Mouse (Mus musculus) retina, postnatal 7 days (tissue): ENCODE results near the gene Olfr71.
A peak's percentile ranks its signal among the peaks of the same experiment; 100 is the strongest.

Source experiments
- DNase-seq: peaks from one replicate; pipeline ENCODE4 v3.0.0-alpha.2; 2012; ENCODE audit warnings: low read depth, low spot score

The Olfr71 gene

DNA sequence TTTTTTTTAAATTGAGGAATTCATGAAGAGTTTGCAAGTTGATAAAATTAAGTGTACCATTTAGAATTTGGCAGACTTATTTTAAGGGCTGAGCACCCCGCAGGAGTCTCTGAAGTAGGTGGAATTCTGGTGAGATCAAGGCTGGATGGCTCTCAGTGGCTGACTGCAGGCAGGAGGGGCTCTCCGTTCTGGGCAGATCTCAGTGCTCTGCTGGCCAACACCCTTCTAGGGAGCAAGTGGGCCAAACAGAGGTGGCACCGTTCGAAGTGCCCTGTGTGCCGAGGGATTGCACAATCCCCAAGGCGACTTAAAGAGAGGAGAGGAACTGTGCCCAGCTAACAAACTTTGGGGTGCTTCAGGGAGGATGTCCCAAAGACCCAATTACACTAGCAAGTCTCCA lies at the start of gene Olfr71:
Gene Olfr71 (minus strand): TSS at position 387 of the 400 bp plus-strand sequence.
- no peak for DNase-seq

GRCm38 (mm10) chr4:43757213-43757612 lies 47.2 kb upstream of the Olfr71 start:
- DNase-seq: no peak

GRCm38 (mm10) chr4:43745187-43745586 lies 35.1 kb upstream of the Olfr71 start:
- peak; percentile 28 for DNase-seq

DNA sequence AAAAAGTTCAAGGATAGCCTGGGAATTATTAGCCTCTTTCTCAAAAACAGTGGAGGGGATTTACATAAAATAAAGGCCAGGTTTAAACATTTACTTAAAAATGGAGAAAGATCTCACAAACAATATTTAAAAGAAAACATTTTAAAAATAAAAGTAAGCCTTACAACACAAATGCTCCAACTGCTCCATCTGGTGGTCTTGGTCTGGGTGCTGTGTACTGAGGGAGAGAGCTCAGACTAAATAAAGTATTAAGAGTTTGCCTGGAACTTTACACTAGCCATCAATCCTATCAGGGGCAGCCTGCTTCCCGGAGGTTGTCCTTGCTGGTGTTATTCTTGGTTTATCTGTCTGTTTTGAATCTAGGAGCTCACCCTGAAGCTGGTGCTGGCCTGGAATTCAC lies 33.0 kb upstream of the Olfr71 start:
- DNase-seq: no peak

DNA sequence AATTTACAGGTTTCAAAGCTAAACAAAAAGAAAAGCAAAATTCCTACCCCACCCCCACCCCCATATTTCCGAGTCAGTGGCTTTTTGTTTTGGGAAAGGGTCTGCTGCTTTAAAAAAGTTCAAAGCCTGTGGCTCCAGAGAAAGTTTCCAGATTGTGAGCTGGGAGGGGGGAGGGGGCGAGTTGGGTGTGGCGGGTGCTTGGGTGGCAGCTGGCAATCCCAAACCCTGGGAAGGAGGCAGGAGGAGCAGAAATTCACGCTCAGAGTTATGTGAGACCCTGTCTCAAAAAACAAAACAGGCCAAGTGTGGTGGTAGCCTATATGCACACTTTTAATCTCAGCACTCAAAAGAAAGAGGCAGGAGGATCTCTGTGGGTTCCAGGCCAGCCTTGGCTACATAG lies 32.6 kb upstream of the Olfr71 start:
- DNase-seq: no peak

DNA sequence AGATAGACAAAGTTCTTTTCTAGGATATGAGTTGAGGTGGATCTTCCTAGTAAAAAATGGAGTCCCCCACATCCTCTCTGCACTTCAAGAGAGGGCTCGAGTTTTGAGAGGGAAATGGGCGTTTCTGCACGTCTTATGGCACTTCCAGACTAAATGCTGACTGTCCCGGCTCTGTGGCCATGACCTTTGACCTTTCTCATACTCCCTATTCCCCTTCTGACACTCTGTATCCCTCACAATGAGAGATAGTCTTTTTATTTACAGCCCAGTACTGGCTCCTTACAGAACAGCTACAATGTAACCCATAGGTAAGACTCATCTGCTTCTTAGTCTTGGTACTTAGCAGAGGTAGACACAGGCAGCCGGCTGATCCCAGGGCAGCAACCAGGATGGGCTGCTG lies 31.5 kb upstream of the Olfr71 start:
- DNase-seq: no peak

- DNase-seq: no peak
These were observed 29.1 kb upstream of the Olfr71 start for GRCm38 (mm10) chr4:43738989-43739674.

- DNase-seq: no peak
These were observed 27.1 kb upstream of the Olfr71 start for GRCm38 (mm10) chr4:43737144-43737543.

GRCm38 (mm10) chr4:43733186-43733585 lies 23.1 kb upstream of the Olfr71 start:
- DNase-seq: no peak

GRCm38 (mm10) chr4:43732171-43732570 lies 22.1 kb upstream of the Olfr71 start:
- no peak for DNase-seq

DNA sequence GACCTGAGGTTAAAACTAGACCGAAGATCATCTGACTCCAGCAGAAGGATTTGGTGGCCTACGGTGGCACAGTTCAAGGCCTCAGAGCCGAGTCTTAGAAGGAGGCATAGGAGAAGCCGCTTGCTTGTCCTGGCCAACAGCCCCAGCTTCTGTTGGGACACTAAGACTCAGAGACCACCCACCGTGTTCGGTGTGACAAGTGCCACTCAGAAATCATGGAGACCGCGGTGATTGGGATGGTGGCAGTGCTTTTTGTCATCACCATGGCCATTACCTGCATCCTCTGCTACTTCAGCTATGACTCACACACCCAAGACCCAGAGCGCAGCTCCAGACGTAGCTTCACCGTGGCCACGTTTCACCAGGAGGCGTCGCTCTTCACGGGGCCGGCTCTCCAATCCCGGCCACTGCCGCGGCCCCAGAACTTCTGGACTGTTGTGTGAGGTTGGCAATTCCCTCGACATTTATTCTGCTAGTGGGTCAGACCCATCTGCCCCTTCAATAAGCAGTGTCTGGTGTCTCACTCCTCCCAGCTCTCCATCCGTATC lies 20.8 kb upstream of the Olfr71 start:
- DNase-seq: no peak

- no peak for DNase-seq
These were observed 19.9 kb upstream of the Olfr71 start, which contains the start of gene Spaar for GRCm38 (mm10) chr4:43729794-43730550. TSS of gene Spaar (plus strand) at chr4:43730034.

- no peak for DNase-seq
These were observed 19.1 kb upstream of the Olfr71 start for GRCm38 (mm10) chr4:43729126-43729525.

GRCm38 (mm10) chr4:43728576-43728954 lies 18.5 kb upstream of the Olfr71 start:
- no peak for DNase-seq

DNA sequence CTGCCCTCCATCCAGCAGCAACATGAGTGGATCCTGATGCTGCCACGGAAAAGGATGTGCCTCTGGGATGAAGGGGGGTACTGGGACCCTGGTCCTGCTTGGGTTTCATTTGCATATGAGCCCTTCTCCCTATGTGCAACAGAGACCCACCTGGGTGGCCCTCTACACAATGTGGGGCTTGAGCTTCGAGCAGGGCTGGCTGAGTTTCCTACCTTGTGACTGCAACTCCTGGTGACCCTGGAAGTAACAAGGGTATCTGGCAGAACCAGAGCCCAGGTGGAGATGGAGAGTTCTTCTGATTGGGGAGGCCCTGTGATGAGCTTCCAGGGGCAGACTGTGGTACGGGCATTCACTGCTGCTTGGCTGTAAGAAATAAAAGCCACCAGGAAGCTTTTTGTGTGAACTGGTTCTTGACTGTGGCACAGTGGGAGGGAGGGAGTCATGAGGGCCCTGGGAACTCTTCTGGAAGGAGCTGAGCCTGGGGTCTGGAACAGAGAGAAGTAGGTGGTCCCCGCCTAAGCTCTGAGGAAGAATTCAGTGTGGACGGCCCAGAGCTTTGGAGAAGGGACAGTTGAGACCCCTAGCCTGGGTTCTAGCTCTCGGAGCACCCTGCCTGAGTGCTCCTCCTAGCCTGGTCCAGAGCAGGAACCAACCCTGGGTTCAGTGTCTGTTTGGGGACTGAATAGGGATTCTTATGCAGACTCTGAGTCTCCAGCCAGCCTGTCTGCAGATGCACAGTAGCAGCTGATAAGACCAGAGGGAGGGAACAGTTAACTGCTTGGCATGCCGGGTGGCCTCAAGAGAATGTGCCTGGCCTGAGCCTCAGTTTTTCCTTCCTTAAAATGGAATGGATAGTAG lies 17.9 kb upstream of the Olfr71 start:
- no peak for DNase-seq

DNA sequence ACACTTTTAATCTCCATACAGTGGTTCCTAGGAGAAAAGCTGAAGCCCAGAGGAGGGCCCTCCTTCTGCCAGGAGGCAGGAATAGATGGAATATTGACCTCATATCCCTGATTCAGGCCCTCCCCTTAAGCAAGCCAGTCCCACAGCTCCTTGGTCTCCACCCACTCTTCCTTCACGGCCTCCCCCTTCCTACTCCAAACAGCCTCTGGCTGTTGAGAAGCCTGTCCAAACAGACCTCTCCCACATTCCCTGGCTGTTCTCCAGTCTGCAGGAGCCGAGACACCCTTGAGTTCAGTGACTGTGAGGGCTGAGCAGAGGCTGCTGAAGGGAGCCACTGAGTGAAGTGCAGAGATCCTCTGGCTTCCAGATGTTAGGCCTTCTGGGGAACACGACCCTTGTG lies 16.9 kb upstream of the Olfr71 start, which contains the start of gene Hrct1:
Gene Hrct1 (plus strand): TSS at position 194 of the 400 bp plus-strand sequence.
- DNase-seq: no peak

DNA sequence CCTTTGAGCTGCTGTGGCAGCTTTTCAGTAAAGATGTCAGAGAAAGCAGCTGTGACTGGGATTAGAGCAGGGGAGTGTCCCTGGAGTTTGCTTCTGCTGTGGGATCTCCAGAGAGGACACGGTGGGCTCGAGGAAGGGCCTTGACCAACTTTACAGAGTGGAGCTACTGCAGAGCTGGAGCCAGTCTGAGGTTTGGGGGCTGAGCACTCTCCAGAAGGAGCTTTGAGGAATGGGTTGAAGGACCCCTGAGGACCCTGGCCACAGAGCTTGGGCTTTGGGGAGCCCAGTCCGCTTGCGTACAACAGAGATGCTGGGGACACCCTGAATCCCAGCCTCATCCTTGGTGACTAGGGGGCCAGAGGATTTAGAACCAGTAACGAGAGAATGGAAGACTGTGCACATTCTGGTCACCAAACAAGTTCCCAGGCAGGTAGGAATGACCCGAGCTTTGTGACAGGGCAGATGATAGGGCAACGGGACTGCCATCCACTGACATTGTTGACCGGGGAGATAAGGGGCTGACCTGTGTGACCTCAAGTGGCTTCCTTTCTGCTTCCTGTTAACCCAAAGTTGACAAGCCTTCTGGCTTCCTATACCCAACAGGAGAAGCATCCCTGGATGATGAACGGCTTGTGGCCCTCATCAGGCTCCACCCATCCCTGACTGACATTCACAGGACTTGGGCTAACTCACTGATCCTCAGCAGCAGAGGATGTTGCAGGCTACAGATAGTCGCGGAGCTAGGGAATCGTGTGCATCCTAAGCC lies 16.4 kb upstream of the Olfr71 start:
- no peak for DNase-seq

- DNase-seq: peak; percentile 31
These were observed 14.7 kb upstream of the Olfr71 start for GRCm38 (mm10) chr4:43724764-43725163.

DNA sequence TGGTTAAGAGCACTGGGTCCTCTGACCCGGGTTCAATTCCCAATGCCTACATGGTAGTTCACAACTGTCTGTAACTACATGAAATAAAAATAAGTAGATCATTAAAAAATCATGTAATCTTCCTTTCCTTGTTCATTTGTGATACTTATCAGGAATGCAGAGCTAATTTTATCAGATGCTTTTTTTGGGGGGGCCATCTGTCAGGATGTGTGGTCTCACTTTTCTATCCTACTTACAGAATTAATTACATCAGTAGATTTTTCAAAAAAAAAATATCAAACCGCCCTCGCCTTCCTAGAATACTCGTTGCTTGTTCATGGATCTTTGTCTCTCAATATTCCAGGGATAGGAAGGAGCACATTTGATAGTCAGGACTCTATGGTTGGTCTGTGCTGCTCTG lies 12.1 kb upstream of the Olfr71 start:
- no peak for DNase-seq

- peak; percentile 25 for DNase-seq
These were observed 10.6 kb upstream of the Olfr71 start for GRCm38 (mm10) chr4:43720491-43721228.
